Mouse (Mus musculus): ENCODE measurements at regions not wholly inside any gene's neighbourhood (a gene's known extent, or its start where the extent isn't known, plus 50 kb on each side); places are given as distances from the start of the nearest gene placed in this dataset.
"Not testable (repeated sequence)": the region's sequence is repeated elsewhere in the genome, so short reads cannot be mapped to it uniquely, and the experiment has no call there.

- H3K4me1 ChIP-seq; H3K27ac ChIP-seq (replicated peaks); DNase-seq (ENCODE audit: low spot score); H3K9me3 ChIP-seq; H3K36me3 ChIP-seq (replicated peaks); H3K4me3 ChIP-seq; H3K27me3 ChIP-seq (replicated peaks; ENCODE audit: low read depth, poor library complexity, severe bottlenecking): not testable (repeated sequence)
- WGBS = 71% methylated on average over 5 of the region's 5 CpGs
These were observed 207.8 kb downstream of the Rab10 start for GRCm38 (mm10) chr12:3101963-3102362.

- not testable (repeated sequence) for H3K4me3 ChIP-seq; H3K36me3 ChIP-seq (replicated peaks); H3K27me3 ChIP-seq (replicated peaks; ENCODE audit: low read depth, poor library complexity, severe bottlenecking); H3K4me1 ChIP-seq; H3K9me3 ChIP-seq; H3K27ac ChIP-seq (replicated peaks)
- peak; percentile 10 for DNase-seq (ENCODE audit: low spot score)
- 31% methylated on average over 2 of the region's 2 CpGs for WGBS
These were observed 211.6 kb downstream of the Rab10 start for GRCm38 (mm10) chr12:3098175-3098574.

GRCm38 (mm10) chr12:3094509-3094908 lies 215.3 kb downstream of the Rab10 start:
- Histone ChIP-seq H3K27ac (replicated peaks) (no peak overlapping the region), H3K4me3 (no peak overlapping the region), H3K4me1 (no peaks in the 10 kb centered on the region), H3K9me3 (no peaks in the 10 kb centered on the region), H3K36me3 (replicated peaks) (no peaks in the 10 kb centered on the region), H3K27me3 (replicated peaks; ENCODE audit: low read depth, poor library complexity, severe bottlenecking) (no peaks in the 10 kb centered on the region)
- no peak for DNase-seq (ENCODE audit: low spot score)
- WGBS = 98% methylated on average over 5 of the region's 5 CpGs

GRCm38 (mm10) chr12:3092974-3093373 lies 216.8 kb downstream of the Rab10 start:
- H3K4me1 ChIP-seq; H3K27ac ChIP-seq (replicated peaks): not testable (repeated sequence)
- 67% methylated on average over 2 of the region's 3 CpGs for WGBS

GRCm38 (mm10) chr12:3049546-3049945 lies 260.2 kb downstream of the Rab10 start:
- H3K27ac ChIP-seq (replicated peaks); H3K4me1 ChIP-seq; H3K27me3 ChIP-seq (replicated peaks; ENCODE audit: low read depth, poor library complexity, severe bottlenecking); H3K36me3 ChIP-seq (replicated peaks); DNase-seq (ENCODE audit: low spot score); H3K4me3 ChIP-seq; H3K9me3 ChIP-seq: not testable (repeated sequence)
- WGBS = 77% methylated on average over 5 of the region's 5 CpGs

More at GRCm38 (mm10) chr12:3092974-3093373, 216.8 kb downstream of the Rab10 start:
- DNase-seq (ENCODE audit: low spot score); H3K36me3 ChIP-seq (replicated peaks); H3K4me3 ChIP-seq; H3K27me3 ChIP-seq (replicated peaks; ENCODE audit: low read depth, poor library complexity, severe bottlenecking); H3K9me3 ChIP-seq: not testable (repeated sequence)

GRCm38 (mm10) chr12:3018446-3018845 lies 291.3 kb downstream of the Rab10 start:
- DNase-seq (ENCODE audit: low spot score); H3K27me3 ChIP-seq (replicated peaks; ENCODE audit: low read depth, poor library complexity, severe bottlenecking); H3K36me3 ChIP-seq (replicated peaks); H3K4me3 ChIP-seq; H3K27ac ChIP-seq (replicated peaks); H3K4me1 ChIP-seq: not testable (repeated sequence)
- peaks cover 57% of the 10 kb centered on the region for H3K9me3 ChIP-seq
- 89% methylated on average over 16 of the region's 16 CpGs for WGBS

- H3K36me3 ChIP-seq (replicated peaks); H3K4me1 ChIP-seq; H3K27ac ChIP-seq (replicated peaks); H3K4me3 ChIP-seq; H3K27me3 ChIP-seq (replicated peaks; ENCODE audit: low read depth, poor library complexity, severe bottlenecking); DNase-seq (ENCODE audit: low spot score): not testable (repeated sequence)
- peaks cover 65% of the 10 kb centered on the region for H3K9me3 ChIP-seq
- 90% methylated on average over 8 of the region's 8 CpGs for WGBS
These were observed 293.0 kb downstream of the Rab10 start for GRCm38 (mm10) chr12:3016777-3017176.

All from embryonic facial prominence, embryonic 10.5 days (tissue).